Mouse (Mus musculus): ENCODE results near the gene Col2a1. TPM values are rescaled to one million over a fixed set of nuclear protein-coding genes. Genes with fewer than 3 reads are reported as not detected.

Gene Col2a1
- total RNA-seq (2021), result 1 to 10 TPM in 1 of 2 experiments, under 1 TPM in 1; 0.41 to 1.0 TPM
- long read RNA-seq, experiment 1, full-length matches to known transcripts, result 1 of 1 reads
- long read RNA-seq, experiment 1, partial matches to known transcripts, result 0 of 1 reads
- long read RNA-seq, experiment 1, other reads (novel, unspliced or antisense), result 0 of 1 reads
- long read RNA-seq, experiment 2, partial matches to known transcripts, result 1 of 1 reads
- long read RNA-seq, experiment 2, other reads (novel, unspliced or antisense), result 0 of 1 reads

DNA sequence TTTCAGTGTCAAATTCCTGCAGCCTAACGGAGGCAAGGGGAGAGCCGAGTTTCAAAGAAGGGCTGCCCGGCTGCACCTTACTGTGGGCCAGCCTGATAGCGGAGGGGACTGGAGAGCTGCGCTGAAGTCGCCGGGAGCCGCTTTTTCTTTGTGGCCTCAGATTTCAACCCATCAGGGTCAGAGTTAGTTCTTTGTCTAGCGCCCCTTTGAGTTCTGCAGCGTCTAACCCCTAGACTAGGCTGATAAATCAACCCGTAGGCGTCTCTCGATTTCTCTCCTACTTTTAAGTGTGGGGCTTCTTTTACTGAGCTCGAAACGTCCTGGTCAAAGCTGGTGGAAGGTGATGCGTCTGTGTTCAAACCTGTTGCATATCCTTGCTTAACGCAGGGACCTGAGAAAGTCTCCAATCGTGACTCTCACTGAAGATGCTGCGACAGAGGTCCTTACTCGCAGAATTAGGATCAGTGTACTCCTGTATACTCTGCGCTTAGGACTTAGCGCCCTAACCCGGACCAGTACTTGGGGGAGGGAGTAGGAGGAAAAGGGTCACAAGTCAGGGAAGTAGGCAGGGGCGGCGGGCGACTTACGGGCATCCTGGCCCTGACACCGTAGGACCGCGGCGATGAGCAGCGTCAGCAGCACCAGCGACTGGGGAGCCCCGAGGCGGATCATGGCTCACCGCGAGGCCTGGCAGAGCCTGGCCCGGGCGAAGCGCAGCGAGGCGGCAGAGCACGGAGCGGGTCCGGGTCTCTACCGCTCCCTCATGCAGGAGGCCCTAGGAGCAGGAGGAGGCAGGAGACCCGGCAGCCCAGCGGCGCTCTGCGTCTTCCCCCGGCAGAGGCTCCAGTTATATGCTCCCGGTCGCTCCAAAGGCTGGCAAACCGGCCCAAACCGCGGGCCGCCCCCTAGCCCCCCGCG, at the start of gene Col2a1:
Gene Col2a1 (minus strand): TSS at position 874 of the 918 bp plus-strand sequence.
- intact Hi-C loops (cut with DNase I), result no loop called here
- DNase-seq, result no peak

- DNase-seq, result no peak
- intact Hi-C loops (cut with DNase I), result no loop called here
These were observed 47.2 kb upstream of the Col2a1 start for GRCm38 (mm10) chr15:98051685-98052084.

- intact Hi-C loops (cut with DNase I), result no loop called here
- DNase-seq, result no peak
These were observed 44.6 kb upstream of the Col2a1 start for GRCm38 (mm10) chr15:98048918-98049700.

DNA sequence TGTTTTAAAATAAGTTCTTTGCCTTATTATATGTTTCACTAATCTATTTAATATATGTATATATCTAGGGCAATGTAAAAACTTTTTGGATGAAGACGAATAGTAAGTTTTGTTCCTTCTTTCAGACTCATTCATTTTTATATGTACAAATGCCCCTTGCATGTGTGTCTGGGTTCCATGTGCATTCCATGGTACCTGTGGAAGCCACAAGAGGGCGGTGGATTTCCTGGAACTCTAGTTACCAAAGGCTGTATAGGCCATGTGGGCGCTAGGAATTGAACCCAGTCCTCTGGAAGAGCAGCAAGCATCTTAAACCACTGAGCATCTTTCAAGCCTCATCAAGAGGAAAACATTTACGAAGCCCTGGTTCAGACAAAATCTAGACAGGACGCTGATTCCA, 39.9 kb upstream of the Col2a1 start:
- no peak for DNase-seq
- intact Hi-C loops (cut with DNase I), result no loop called here

DNA sequence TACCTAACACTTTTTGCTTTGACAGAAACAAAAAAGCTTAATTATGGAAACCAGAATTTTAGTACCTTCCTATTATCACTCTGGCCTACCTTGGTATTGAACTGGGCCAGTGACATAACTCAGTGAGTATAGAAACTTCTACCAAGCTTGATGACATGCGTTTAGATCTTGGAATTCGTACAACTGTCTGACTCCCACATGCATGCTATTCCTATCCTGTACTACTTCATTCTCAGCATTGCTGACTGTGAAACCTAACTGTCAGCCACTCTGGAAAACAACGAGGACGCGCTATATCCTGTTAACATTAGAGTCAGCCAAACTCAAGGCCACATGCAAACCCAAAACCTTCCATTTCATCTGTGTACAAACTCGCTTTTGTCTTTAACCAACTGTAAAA, 39.5 kb upstream of the Col2a1 start:
- intact Hi-C loops (cut with DNase I), result no loop called here
- no peak for DNase-seq

- no peak for DNase-seq
- intact Hi-C loops (cut with DNase I), result no loop called here
These were observed 38.0 kb upstream of the Col2a1 start for GRCm38 (mm10) chr15:98042508-98042907.

- DNase-seq, result no peak
- intact Hi-C loops (cut with DNase I), result no loop called here
These were observed 35.2 kb upstream of the Col2a1 start for GRCm38 (mm10) chr15:98039682-98040081.

DNA sequence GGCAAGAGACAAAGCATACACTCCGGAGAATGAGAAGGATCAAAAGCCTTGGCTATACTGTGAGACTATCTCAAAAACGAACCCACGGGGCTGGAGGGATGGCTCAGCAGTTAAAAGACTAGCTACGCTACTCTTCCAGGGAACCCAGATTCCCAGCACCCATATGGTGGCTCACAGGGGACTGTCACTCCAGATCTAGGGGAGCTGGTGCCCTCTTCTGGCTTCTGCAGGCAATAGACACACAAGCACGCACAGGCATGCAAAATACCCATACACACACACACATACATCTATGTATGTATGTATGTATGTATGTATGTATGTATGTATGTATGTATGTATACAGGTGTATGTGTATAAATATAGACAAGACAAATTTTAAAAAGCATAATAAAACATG, 32.1 kb upstream of the Col2a1 start:
- intact Hi-C loops (cut with DNase I), result no loop called here
- no peak for DNase-seq

DNA sequence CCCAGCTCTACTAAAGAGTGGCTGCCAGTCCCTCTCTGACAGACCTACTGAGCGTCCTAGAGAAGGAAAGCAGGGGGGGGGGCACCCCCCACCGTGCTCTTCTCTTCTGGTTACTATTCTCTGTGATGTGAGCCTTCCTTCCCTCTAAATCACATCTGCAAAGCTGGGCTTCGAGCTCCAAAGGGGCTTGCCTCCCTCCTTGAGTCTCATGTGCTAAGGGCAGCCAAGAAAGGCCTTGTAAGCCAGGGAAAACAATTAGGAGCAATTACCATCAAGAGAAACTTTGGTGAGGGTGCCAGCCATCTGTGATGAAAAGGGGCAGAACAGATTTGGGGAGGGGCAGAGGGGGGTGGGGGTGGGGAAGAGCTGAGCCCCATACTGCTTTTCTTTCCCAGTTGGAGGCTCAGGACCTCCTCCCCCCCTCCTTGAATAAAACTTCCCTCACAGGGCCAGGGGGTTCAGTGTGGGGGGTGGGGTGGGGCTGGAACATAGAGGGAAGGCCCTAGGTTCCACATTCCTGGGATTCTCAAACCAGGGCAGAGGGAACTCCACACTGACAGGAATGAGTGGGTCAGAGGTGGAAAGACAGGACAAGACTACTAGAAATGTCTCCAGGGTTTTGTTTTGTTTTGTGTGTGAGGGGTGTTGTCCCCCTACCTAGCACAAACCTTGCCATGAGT, 30.7 kb upstream of the Col2a1 start:
- no peak for DNase-seq

DNA sequence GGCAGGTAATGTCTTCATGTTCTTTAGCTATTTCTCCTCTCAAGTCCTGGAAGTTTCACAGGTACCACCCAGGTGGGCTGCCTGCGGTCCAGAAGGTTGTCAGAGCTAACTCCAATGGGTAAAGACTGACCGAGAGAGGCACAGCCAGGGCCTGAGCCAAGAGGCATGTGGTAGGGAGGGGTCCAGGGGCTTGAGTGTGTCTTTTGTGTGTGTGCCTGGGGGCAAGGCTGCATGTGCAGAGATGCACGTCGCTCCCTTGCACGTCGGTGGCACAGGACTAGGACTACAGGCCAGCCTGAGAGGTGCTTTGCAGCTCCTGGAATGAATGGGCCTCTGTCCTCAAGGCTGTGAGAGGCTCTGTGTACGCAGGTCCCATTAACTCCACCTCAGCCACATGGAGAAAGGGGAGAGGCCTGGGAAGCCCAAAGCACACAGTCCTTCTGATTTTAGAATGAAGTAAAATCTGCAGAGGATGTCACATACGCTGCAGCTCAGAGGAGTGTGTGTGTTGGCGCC, 28.8 kb upstream of the Col2a1 start:
- DNase-seq, result no peak
- intact Hi-C loops (cut with DNase I), result no loop called here

More for the DNA sequence above, 30.7 kb upstream of the Col2a1 start:
- intact Hi-C loops (cut with DNase I), result no loop called here

- intact Hi-C loops (cut with DNase I), result no loop called here
- no peak for DNase-seq
These were observed 25.3 kb upstream of the Col2a1 start for GRCm38 (mm10) chr15:98029798-98030197.

DNA sequence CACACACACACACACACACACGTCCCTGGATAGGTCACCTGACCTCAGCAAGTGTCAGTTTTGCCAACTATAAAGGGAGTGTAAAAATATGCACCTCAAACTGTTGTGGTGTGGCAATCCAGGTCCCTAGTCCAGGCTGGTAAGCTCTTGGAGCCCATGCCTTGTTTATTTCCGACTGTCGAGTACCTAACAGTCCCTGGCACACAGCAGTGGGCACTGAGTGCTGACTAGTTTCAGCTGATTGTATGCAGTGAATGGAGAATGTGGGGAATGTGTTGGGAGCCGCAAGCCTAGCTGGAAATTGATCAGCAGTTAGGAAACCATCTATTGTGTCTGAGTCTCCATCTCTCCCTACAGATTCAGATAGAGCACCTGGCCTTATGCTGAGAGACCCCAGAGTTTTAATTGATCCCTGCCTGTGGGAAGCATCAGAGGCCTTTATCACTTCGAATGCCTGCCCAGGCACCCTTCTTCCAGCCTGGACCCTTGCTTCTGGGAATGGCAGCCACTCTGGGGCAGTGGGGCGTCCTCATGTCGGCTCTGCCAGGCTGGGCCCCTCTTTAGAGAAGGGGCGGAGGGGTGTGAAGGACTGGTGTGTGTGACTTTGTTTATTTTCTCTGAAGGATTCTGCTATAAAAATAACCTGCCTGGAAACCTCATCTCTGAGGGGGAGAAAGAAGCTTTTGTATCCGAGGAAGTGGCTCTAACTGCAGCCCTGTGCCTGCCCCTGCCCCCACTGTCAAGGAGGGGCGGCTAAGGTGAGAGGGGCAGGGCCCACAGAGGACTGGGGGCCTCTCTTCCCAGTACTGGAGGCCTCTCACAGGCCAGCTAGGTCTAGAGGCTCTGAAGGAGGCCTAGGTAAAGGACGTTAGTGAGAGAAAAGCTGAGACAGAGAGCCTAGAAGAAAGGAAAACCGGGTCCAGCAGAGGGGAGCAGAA, 22.7 kb upstream of the Col2a1 start:
- intact Hi-C loops (cut with DNase I), result no loop called here
- DNase-seq, result peak in 1 of 2 experiments; percentile 36

GRCm38 (mm10) chr15:98025611-98026010, 21.1 kb upstream of the Col2a1 start:
- no peak for DNase-seq
- intact Hi-C loops (cut with DNase I), result no loop called here

- DNase-seq, result no peak
- intact Hi-C loops (cut with DNase I), result no loop called here
These were observed 18.6 kb upstream of the Col2a1 start for GRCm38 (mm10) chr15:98023137-98023536.

GRCm38 (mm10) chr15:98021886-98022285, 17.4 kb upstream of the Col2a1 start:
- DNase-seq, result no peak
- intact Hi-C loops (cut with DNase I), result no loop called here

- intact Hi-C loops (cut with DNase I), result no loop called here
- DNase-seq, result no peak
These were observed 14.6 kb upstream of the Col2a1 start for GRCm38 (mm10) chr15:98019047-98019446.

GRCm38 (mm10) chr15:98017925-98018324, 13.4 kb upstream of the Col2a1 start:
- DNase-seq, result no peak
- intact Hi-C loops (cut with DNase I), result no loop called here

DNA sequence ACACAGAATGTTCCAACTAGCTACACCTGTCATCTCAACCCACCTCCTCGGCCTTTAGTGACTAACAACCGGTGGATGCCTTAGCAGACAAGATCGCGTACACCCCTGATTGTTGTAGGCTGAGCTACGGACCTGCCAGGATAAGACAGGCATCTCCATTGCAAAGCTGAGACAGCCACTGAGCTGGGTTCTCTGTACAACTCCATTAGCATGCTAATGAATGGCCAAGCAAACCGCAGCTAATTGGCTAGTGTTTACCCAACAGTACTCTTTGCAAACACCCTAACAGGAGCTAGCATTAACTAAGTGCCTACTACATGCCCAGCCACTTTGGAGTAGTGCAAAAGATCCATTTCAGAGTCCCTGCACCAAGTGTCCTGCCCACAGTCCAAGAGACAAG, 8.3 kb upstream of the Col2a1 start:
- no peak for DNase-seq

DNA sequence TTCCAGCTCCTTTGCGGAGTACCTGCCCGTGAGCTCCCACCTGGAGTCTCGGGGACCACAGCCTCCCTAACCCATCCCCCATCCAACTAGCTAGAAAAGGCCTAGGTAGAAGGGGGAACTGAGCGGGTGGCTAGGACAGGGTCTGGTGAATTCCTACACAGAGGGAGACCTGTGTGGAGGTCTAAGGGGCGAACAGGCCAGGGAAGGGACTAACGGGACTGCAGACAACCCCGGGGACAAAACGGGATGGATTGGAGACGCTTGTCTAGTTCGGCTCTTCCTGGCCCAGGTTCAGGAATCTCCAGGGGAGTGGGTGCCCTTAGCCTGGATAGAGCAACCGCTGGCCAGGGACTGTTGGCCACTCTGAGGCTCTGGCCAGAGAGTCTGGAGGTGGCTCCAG, 686 bp upstream of the Col2a1 start:
- no peak for DNase-seq
- intact Hi-C loops (cut with DNase I), result no loop called here

More for the DNA sequence above, 8.3 kb upstream of the Col2a1 start:
- intact Hi-C loops (cut with DNase I), result no loop called here
